Mouse (Mus musculus) right cerebral cortex, postnatal 14 days (tissue): ENCODE data around the gene Ifitm10.
A peak's percentile ranks its signal among the peaks of the same experiment; 100 is the strongest.
"Not testable (repeated sequence)": the region's sequence is repeated elsewhere in the genome, so short reads cannot be mapped to it uniquely, and the experiment has no call there.

ENCODE experiments used
- DNase-seq: peaks from one replicate; pipeline ENCODE4 v3.0.0; 2022

Gene Ifitm10

GRCm38 (mm10) chr7:142360743-142361142 is 12.8 kb downstream of the Ifitm10 start:
- DNase-seq = no peak

GRCm38 (mm10) chr7:142359129-142359528 is 14.4 kb downstream of the Ifitm10 start:
- DNase-seq = no peak

- no peak for DNase-seq
These were observed 16.0 kb downstream of the Ifitm10 start for GRCm38 (mm10) chr7:142357566-142357965.

GRCm38 (mm10) chr7:142354661-142355233 is 18.8 kb downstream of the Ifitm10 start:
- DNase-seq = no peak

GRCm38 (mm10) chr7:142353854-142354253 is 19.7 kb downstream of the Ifitm10 start:
- no peak for DNase-seq

- no peak for DNase-seq
These were observed 22.0 kb downstream of the Ifitm10 start for GRCm38 (mm10) chr7:142351569-142351968.

GRCm38 (mm10) chr7:142349308-142349961 is 24.1 kb downstream of the Ifitm10 start:
- DNase-seq = peak; percentile 54

GRCm38 (mm10) chr7:142347542-142347941 is 26.0 kb downstream of the Ifitm10 start:
- no peak for DNase-seq

- DNase-seq = no peak
These were observed 31.3 kb downstream of the Ifitm10 start for GRCm38 (mm10) chr7:142342247-142342640.

GRCm38 (mm10) chr7:142341564-142342246 is 31.8 kb downstream of the Ifitm10 start:
- no peak for DNase-seq

- peak; percentile 30 for DNase-seq
These were observed 33.1 kb downstream of the Ifitm10 start for GRCm38 (mm10) chr7:142340269-142340970.

GRCm38 (mm10) chr7:142335151-142335550 is 38.4 kb downstream of the Ifitm10 start:
- DNase-seq = peak; percentile 32

GRCm38 (mm10) chr7:142334246-142334645 is 39.3 kb downstream of the Ifitm10 start:
- DNase-seq = peak; percentile 96

GRCm38 (mm10) chr7:142332741-142333140 is 40.8 kb downstream of the Ifitm10 start:
- DNase-seq = not testable (repeated sequence)

GRCm38 (mm10) chr7:142331281-142331680 is 42.3 kb downstream of the Ifitm10 start:
- DNase-seq = no peak

- DNase-seq = no peak
These were observed 43.3 kb downstream of the Ifitm10 start for GRCm38 (mm10) chr7:142330271-142330724.

- no peak for DNase-seq
These were observed 45.0 kb downstream of the Ifitm10 start for GRCm38 (mm10) chr7:142328507-142328906.

GRCm38 (mm10) chr7:142326714-142327445 is 46.7 kb downstream of the Ifitm10 start:
- no peak for DNase-seq

GRCm38 (mm10) chr7:142323396-142324117 is 50.0 kb downstream of the Ifitm10 start:
- DNase-seq = no peak

GRCm38 (mm10) chr7:142322641-142323040 is 50.9 kb downstream of the Ifitm10 start:
- DNase-seq = no peak

GRCm38 (mm10) chr7:142321637-142322306 is 51.8 kb downstream of the Ifitm10 start:
- DNase-seq = not testable (repeated sequence)
